Mouse (Mus musculus): ENCODE data around the gene Glmp. TPM values are rescaled to one million over a fixed set of nuclear protein-coding genes. Genes with fewer than 3 reads are reported as not detected.
"Not testable (repeated sequence)": the region's sequence is repeated elsewhere in the genome, so short reads cannot be mapped to it uniquely, and the experiment has no call there.

Gene Glmp
- polyA plus RNA-seq, 1 experiment from 2014 or later, result 172 TPM

GRCm38 (mm10) chr3:88378599-88378998, 53.8 kb downstream of the Glmp start, which contains the start of gene Bglap2:
Gene Bglap2 (minus strand): TSS chr3:88378699.
- not testable (repeated sequence) for H3K4me3 ChIP-seq; H3K4me2 ChIP-seq; H3K9ac ChIP-seq; H3K36me3 ChIP-seq; H3K4me1 ChIP-seq (replicated peaks); H3K27ac ChIP-seq (ENCODE audit: poor library complexity, severe bottlenecking); H3K9me3 ChIP-seq (replicated peaks); H3K27me3 ChIP-seq (replicated peaks); ATAC-seq (ENCODE audit: insufficient number of reproducible peaks, low FRiP score)
- 67% methylated on average over 5 of the region's 5 CpGs for WGBS

Other genes with a start within 250 kb of the Glmp start
- not detected in 2 replicates for gene Ttc24, start 246.7 kb upstream of the Glmp start, polyA plus RNA-seq (2016; fragmentation: Nextera tagmentation; extraction: Ambion mirVana)
- 32.3 and 36.8 TPM in 2 replicates for gene Iqgap3, start 243.1 kb upstream of the Glmp start, polyA plus RNA-seq (2016; fragmentation: Nextera tagmentation; extraction: Ambion mirVana)
- 53.5 and 56.6 TPM in 2 replicates for gene Mef2d, start 182.7 kb upstream of the Glmp start, polyA plus RNA-seq (2016; fragmentation: Nextera tagmentation; extraction: Ambion mirVana)
- 0.19 TPM in 1 of 2 replicates, not detected in the other for gene Rhbg, start 70.3 kb upstream of the Glmp start, polyA plus RNA-seq (2016; fragmentation: Nextera tagmentation; extraction: Ambion mirVana)
- not detected in 2 replicates for gene Gm38392, start 37.8 kb upstream of the Glmp start, polyA plus RNA-seq (2016; fragmentation: Nextera tagmentation; extraction: Ambion mirVana)
- 12.7 and 15.0 TPM in 2 replicates for gene Tsacc, start 28.0 kb upstream of the Glmp start, polyA plus RNA-seq (2016; fragmentation: Nextera tagmentation; extraction: Ambion mirVana)
- gene Cct3, start 27.9 kb upstream of the Glmp start, polyA plus RNA-seq (2016; fragmentation: Nextera tagmentation; extraction: Ambion mirVana), result 426 and 439 TPM in 2 replicates
- gene Tmem79, start 11.1 kb downstream of the Glmp start, polyA plus RNA-seq (2016; fragmentation: Nextera tagmentation; extraction: Ambion mirVana), result 1.4 and 1.9 TPM in 2 replicates
- gene Smg5, start 11.2 kb downstream of the Glmp start, polyA plus RNA-seq (2016; fragmentation: Nextera tagmentation; extraction: Ambion mirVana), result 53.9 and 57.5 TPM in 2 replicates
- 3.6 and 4.3 TPM in 2 replicates for gene Paqr6, start 39.6 kb downstream of the Glmp start, polyA plus RNA-seq (2016; fragmentation: Nextera tagmentation; extraction: Ambion mirVana)
- gene Bglap3, start 47.7 kb downstream of the Glmp start, polyA plus RNA-seq (2016; fragmentation: Nextera tagmentation; extraction: Ambion mirVana), result 0.10 TPM in 1 of 2 replicates, not detected in the other
- not detected in 2 replicates for gene Bglap2, start 53.7 kb downstream of the Glmp start, polyA plus RNA-seq (2016; fragmentation: Nextera tagmentation; extraction: Ambion mirVana)
- gene Bglap, start 59.4 kb downstream of the Glmp start, polyA plus RNA-seq (2016; fragmentation: Nextera tagmentation; extraction: Ambion mirVana), result not detected in 2 replicates
- 100 and 104 TPM in 2 replicates for gene Pmf1, start 85.3 kb downstream of the Glmp start, polyA plus RNA-seq (2016; fragmentation: Nextera tagmentation; extraction: Ambion mirVana)
- 14.1 and 14.3 TPM in 2 replicates for gene Slc25a44, start 100.1 kb downstream of the Glmp start, polyA plus RNA-seq (2016; fragmentation: Nextera tagmentation; extraction: Ambion mirVana)
- 0.92 and 1.3 TPM in 2 replicates for gene Sema4a, start 136.2 kb downstream of the Glmp start, polyA plus RNA-seq (2016; fragmentation: Nextera tagmentation; extraction: Ambion mirVana)
- gene Lmna, start 184.9 kb downstream of the Glmp start, polyA plus RNA-seq (2016; fragmentation: Nextera tagmentation; extraction: Ambion mirVana), result 108 and 113 TPM in 2 replicates
- gene Mex3a, start 207.4 kb downstream of the Glmp start, polyA plus RNA-seq (2016; fragmentation: Nextera tagmentation; extraction: Ambion mirVana), result 11.8 and 13.9 TPM in 2 replicates
- 0.55 TPM in 1 of 2 replicates, not detected in the other for gene Rab25, start 223.3 kb downstream of the Glmp start, polyA plus RNA-seq (2016; fragmentation: Nextera tagmentation; extraction: Ambion mirVana)
- 108 and 114 TPM in 2 replicates for gene Lamtor2, start 228.1 kb downstream of the Glmp start, polyA plus RNA-seq (2016; fragmentation: Nextera tagmentation; extraction: Ambion mirVana)
- gene Ubqln4, start 228.7 kb downstream of the Glmp start, polyA plus RNA-seq (2016; fragmentation: Nextera tagmentation; extraction: Ambion mirVana), result 46.5 and 47.9 TPM in 2 replicates

Data from heart, embryonic 12.5 days (tissue).